Mouse (Mus musculus): Measurements from ENCODE around the gene Amd1.

GRCm38 (mm10) chr10:40312781-40313180, 10.8 kb upstream of the Amd1 start:
- TF ChIP-seq ZNF384 (IDR thresholded peaks at IDR 0.05; ENCODE audit: low read depth, low read length) (no peak), ZC3H11A (IDR thresholded peaks at IDR 0.05; ENCODE audit: borderline replicate concordance, low read depth, low read length) (no peak)

All from ES-E14 (cell line).